Mouse (Mus musculus): ENCODE data around the gene Lbx1. TPM values are rescaled to one million over a fixed set of nuclear protein-coding genes. Genes with fewer than 3 reads are reported as not detected.
A peak's percentile ranks its signal among the peaks of the same experiment; 100 is the strongest.

Lbx1 gene
- polyA plus RNA-seq (2012; rRNA removed) = 0.97 and 8.4 TPM in 2 replicates

DNA sequence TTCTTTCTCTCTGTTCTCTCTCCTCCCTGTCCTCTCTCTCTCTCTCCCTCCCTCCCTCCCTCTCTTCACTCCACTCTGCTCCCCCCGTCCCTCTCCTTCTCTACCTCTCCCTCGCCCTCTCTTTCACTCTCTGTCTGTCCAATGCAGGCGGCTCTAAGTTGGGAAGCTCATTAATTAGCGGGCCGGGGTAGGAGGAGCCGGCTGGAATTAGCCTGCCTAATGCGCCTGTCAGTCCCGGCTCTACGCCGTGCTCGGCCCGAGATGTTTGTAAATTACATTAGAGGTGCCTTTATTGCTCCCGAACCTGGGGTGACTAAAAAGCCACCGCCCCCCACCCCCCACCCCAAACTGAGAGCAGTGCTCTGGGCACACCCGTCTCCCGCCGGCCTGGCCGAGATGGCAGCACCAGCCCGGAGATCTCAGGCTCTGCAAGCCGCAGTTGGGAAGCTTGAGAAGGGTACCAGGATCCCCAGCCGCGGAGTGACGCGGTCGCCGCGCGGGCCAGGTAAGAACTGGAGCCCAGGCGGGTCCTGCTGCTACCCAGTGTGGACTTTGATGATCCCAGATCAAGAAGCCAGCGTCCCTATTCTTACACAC is at the start of gene Lbx1:
Gene Lbx1, minus strand, starts transcription at position 47 of the 597 bp plus-strand sequence.
- no peak for TF ChIP-seq CTCF (IDR thresholded peaks at IDR 0.05; ENCODE audit: borderline replicate concordance, extremely low read depth, insufficient read depth, insufficient read length)
- TF ChIP-seq POLR2A (IDR thresholded peaks at IDR 0.05; ENCODE audit: borderline replicate concordance, extremely low read depth, insufficient read depth, insufficient read length, poor library complexity, severe bottlenecking) = no peak
- DNase-seq (ENCODE audit: low read depth) = peak; percentile 65

DNA sequence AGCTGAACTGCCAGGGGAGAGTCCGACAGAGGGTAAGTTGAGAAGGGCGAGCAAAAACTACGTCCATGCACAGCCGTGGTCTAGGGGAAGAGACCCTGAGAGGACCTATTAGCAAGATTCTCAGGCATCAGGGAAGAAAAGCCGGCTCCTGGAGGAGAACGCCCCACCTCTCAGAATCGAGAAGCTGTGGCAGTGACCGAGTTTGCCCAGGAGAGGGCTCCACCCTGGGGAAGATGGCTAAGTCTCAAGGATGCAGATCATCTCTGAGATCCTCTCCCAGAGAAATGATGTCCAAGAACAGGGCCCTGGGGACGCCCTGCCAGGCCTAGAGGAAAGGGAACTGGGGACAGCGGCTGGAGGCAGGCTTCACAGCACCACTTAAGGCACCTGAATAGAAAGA is 47.7 kb upstream of the Lbx1 start:
- TF ChIP-seq CTCF (IDR thresholded peaks at IDR 0.05; ENCODE audit: borderline replicate concordance, extremely low read depth, insufficient read depth, insufficient read length) = peak; percentile 85
- TF ChIP-seq POLR2A (IDR thresholded peaks at IDR 0.05; ENCODE audit: borderline replicate concordance, extremely low read depth, insufficient read depth, insufficient read length, poor library complexity, severe bottlenecking) = no peak
- peak; percentile 72 for DNase-seq (ENCODE audit: low read depth)

DNA sequence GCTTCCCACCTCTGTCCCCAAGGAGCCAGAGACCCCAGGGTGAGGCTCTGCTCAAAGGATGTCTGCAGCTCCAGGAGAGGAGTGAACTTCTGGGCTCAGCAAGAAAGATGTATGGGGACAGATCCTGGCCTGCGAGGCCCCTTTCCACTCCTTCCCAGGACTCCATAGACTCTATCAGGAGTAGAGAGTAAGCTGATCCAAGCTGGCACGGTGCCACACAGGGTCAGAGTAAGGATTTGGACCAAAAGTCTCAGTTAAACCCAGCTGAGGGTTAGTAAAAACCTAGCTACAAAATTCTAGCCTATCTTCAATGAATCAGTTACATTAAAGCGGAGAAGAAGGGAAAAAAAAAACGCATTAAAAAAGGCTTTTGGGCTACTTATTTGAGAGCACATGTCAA is 40.6 kb upstream of the Lbx1 start:
- TF ChIP-seq POLR2A (IDR thresholded peaks at IDR 0.05; ENCODE audit: borderline replicate concordance, extremely low read depth, insufficient read depth, insufficient read length, poor library complexity, severe bottlenecking) = no peak
- TF ChIP-seq CTCF (IDR thresholded peaks at IDR 0.05; ENCODE audit: borderline replicate concordance, extremely low read depth, insufficient read depth, insufficient read length) = no peak
- no peak for DNase-seq (ENCODE audit: low read depth)

GRCm38 (mm10) chr19:45271986-45272385 is 36.4 kb upstream of the Lbx1 start:
- no peak for TF ChIP-seq CTCF (IDR thresholded peaks at IDR 0.05; ENCODE audit: borderline replicate concordance, extremely low read depth, insufficient read depth, insufficient read length)
- no peak for TF ChIP-seq POLR2A (IDR thresholded peaks at IDR 0.05; ENCODE audit: borderline replicate concordance, extremely low read depth, insufficient read depth, insufficient read length, poor library complexity, severe bottlenecking)
- no peak for DNase-seq (ENCODE audit: low read depth)

DNA sequence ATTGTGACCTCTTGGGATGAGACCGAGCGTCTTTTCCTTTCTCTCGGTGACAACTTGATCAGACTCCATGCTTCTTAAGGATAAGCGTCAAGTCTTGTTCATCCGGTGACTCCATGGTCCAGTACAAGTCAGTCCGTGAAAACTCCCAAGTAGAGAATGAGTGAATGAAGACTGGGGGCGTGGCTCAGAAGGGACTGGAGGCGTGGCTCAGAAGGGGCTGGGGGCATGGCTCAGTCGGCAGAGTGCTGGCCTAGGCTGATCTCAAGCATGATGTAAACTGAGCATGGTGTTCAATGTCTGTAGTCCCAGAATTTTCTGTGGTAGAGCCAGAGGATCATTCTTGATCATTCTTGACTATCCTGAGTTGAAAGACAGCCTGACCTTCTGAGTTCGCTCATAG is 27.4 kb upstream of the Lbx1 start:
- no peak for TF ChIP-seq CTCF (IDR thresholded peaks at IDR 0.05; ENCODE audit: borderline replicate concordance, extremely low read depth, insufficient read depth, insufficient read length)
- TF ChIP-seq POLR2A (IDR thresholded peaks at IDR 0.05; ENCODE audit: borderline replicate concordance, extremely low read depth, insufficient read depth, insufficient read length, poor library complexity, severe bottlenecking) = no peak
- no peak for DNase-seq (ENCODE audit: low read depth)

DNA sequence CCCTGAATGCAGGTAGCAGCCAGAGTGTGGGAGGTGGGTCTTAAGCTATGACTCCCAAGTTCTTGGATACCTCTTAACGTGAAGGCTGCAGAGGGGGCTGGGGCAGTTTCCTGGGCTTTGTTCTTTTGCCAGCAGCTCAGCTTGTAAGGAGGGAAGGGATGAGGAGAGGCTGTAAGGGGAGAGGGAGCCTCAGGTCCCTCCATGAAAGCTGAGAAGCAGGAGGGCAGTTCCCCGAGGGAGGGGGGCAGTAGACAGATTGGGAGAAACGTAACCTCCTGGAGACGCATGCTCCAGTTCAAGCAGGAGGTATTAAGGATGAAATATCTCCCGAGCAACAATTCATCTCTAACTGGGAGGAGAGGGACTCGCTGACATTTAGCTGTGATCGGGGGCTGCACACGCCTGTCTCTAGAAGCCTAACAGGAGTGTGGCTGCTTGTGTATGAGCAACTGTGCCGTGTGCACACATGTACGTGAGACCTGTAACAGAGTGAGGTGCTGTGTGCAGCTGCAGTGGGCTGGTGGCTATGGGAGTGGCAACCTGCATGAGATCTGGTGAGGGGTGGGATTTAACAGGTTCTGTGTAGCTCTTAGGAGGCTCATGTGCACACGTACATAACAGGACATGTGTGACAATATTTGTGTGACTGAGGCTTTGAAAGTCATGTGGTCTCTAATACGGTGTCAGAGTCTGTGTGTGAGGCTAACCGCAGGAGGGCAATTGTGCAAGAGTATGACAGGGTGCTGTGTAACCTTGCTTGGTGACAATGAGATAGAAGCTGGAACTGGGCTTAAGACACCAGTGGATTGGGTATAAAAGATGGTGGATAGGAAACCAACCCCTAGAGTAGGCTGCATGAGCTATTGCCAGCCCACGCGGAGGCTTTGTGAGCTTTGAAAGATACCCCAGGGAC is 22.1 kb upstream of the Lbx1 start:
- no peak for TF ChIP-seq CTCF (IDR thresholded peaks at IDR 0.05; ENCODE audit: borderline replicate concordance, extremely low read depth, insufficient read depth, insufficient read length)
- TF ChIP-seq POLR2A (IDR thresholded peaks at IDR 0.05; ENCODE audit: borderline replicate concordance, extremely low read depth, insufficient read depth, insufficient read length, poor library complexity, severe bottlenecking) = no peak
- no peak for DNase-seq (ENCODE audit: low read depth)

DNA sequence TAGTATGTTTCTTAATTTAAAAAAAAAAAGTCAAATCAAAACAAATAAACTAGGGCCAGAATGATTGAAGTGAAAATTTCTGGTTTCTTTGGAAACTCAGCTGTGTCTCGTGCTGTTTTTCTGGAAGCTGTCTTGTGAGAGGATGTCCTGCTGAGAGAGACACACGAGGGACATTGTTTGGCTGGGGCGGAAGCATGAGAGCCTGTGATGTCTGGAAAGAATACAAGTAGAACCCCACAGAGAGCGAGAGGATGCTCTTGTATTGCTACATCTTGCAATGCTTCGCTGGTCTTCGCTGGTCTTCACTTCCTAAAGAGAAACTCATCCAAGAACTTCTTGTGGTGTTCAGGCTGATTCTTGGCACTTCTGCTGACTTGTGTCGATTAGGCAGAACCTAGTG is 19.2 kb upstream of the Lbx1 start:
- DNase-seq (ENCODE audit: low read depth) = no peak
- no peak for TF ChIP-seq POLR2A (IDR thresholded peaks at IDR 0.05; ENCODE audit: borderline replicate concordance, extremely low read depth, insufficient read depth, insufficient read length, poor library complexity, severe bottlenecking)
- TF ChIP-seq CTCF (IDR thresholded peaks at IDR 0.05; ENCODE audit: borderline replicate concordance, extremely low read depth, insufficient read depth, insufficient read length) = no peak

DNA sequence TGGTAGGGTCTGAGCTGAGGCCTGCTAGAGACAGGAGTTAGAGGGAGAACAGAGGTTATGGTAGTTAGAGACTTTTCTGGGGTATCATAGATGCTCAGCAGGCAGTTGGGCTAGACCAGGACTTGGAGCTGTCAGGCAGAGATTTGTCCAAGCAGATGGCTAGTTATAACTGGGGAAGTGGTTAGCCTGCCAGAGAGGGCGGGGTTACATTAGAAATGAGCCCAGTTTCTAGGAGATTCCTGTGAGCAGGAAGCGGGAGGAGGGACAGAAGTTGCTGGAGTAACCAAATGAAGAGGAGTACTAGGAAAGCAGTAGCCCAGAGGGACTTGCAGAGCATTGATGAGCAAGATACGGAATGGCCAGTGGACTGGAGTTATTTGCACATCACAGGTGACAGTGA is 16.8 kb upstream of the Lbx1 start:
- no peak for DNase-seq (ENCODE audit: low read depth)
- TF ChIP-seq CTCF (IDR thresholded peaks at IDR 0.05; ENCODE audit: borderline replicate concordance, extremely low read depth, insufficient read depth, insufficient read length) (no peak), POLR2A (IDR thresholded peaks at IDR 0.05; ENCODE audit: borderline replicate concordance, extremely low read depth, insufficient read depth, insufficient read length, poor library complexity, severe bottlenecking) (no peak)

DNA sequence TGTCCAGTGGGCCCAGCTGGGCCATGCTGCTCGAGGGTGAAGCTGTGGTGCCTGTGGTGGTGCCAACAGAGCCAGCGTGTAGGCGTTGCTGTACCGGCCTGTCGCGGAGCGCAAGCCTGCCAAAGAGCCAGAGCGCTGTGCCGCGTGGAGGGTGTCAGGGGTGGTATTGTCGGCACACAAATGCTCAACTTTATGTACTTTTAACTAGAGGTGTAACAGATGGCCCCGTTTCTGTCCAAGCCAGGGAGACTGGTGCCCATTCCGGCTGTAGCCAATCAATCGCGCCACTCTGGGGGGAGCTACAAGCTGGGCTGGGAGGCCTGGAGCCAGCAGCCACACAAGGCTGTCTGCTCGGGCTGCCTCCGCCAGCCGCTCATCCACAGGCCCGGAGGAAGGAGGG is 13.1 kb upstream of the Lbx1 start:
- TF ChIP-seq POLR2A (IDR thresholded peaks at IDR 0.05; ENCODE audit: borderline replicate concordance, extremely low read depth, insufficient read depth, insufficient read length, poor library complexity, severe bottlenecking) (no peak), CTCF (IDR thresholded peaks at IDR 0.05; ENCODE audit: borderline replicate concordance, extremely low read depth, insufficient read depth, insufficient read length) (no peak)
- peak; percentile 80 for DNase-seq (ENCODE audit: low read depth)

DNA sequence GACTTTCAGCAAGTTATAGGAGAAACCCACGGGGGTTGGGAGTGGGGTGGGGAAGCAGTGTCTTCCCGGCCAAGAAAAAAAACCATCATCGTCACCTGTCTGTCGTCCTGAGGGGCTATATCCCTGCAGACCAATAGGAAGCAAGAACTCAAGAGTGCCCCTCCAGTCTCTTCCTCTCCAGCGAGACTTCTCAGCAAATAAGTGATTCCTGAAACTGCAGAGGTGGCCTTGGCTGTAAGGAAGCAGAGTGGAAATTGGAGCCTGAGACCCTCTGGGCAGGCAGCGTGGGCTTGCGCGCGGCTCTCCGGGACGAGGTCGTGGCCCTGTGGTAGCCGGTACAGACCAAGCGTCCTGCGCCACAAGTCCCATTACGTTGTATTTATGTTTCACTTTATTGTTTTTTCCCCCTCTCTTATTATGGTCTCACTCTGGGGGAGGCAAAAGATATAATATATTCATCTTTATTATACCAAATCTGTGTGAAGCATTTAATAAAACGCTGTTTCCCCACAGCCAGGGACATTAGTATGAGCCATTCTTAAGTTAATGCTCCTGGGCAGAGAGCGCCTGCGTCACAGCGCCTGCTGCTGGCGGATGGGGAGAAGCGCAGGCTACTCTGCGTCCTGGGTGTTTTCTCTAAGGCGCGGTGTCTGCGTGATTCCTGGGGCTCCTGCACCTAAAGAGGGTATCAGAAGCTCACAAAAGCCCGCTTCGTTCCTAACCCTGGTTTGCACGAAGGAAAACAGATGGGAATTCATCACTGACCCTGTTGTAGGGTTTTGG is 8.5 kb upstream of the Lbx1 start:
- TF ChIP-seq POLR2A (IDR thresholded peaks at IDR 0.05; ENCODE audit: borderline replicate concordance, extremely low read depth, insufficient read depth, insufficient read length, poor library complexity, severe bottlenecking) (no peak), CTCF (IDR thresholded peaks at IDR 0.05; ENCODE audit: borderline replicate concordance, extremely low read depth, insufficient read depth, insufficient read length) (peak; percentile 99)
- peak; percentile 61 for DNase-seq (ENCODE audit: low read depth)

- TF ChIP-seq CTCF (IDR thresholded peaks at IDR 0.05; ENCODE audit: borderline replicate concordance, extremely low read depth, insufficient read depth, insufficient read length) = no peak
- no peak for TF ChIP-seq POLR2A (IDR thresholded peaks at IDR 0.05; ENCODE audit: borderline replicate concordance, extremely low read depth, insufficient read depth, insufficient read length, poor library complexity, severe bottlenecking)
- DNase-seq (ENCODE audit: low read depth) = no peak
Measured at GRCm38 (mm10) chr19:45243264-45243602, 7.6 kb upstream of the Lbx1 start.
